Mouse (Mus musculus) CH12.LX (cell line): ENCODE data around the gene Astn2.

Source experiments
- BHLHE40 ChIP-seq: IDR thresholded peaks from 2 replicates; pipeline ENCODE4 v1.6.1; 2011; ENCODE audit warnings: mild to moderate bottlenecking, low read depth, low read length, improper control_type of control experiment
- CHD1 ChIP-seq: IDR thresholded peaks from 2 replicates; pipeline ENCODE4 v1.6.1; 2012; ENCODE audit warnings: low read depth, low read length, improper control_type of control experiment, inconsistent platforms
- CTCF ChIP-seq, 2 experiments: IDR thresholded peaks in 1 of 2; conservative IDR thresholded peaks in 1 of 2; 2 replicates each; pipeline ENCODE4 v1.5.1; 2011 to 2012; ENCODE audit warnings: low read depth in 2 of 2, low read length in 2 of 2, improper control_type of control experiment in 1 of 2, inconsistent platforms in 1 of 2, mild to moderate bottlenecking in 1 of 2, moderate library complexity in 1 of 2
- ELF1 ChIP-seq: IDR thresholded peaks from 2 replicates; pipeline ENCODE4 v1.6.1; 2014; ENCODE audit warnings: low read depth, mild to moderate bottlenecking, inconsistent platforms, low read length, improper control_type of control experiment
- ETS1 ChIP-seq: conservative IDR thresholded peaks from 2 replicates; pipeline ENCODE4 v1.6.1; 2012; ENCODE audit warnings: low read depth, mild to moderate bottlenecking, inconsistent platforms, low read length, improper control_type of control experiment, moderate library complexity
- GABPA ChIP-seq: IDR thresholded peaks from 2 replicates; pipeline ENCODE4 v1.6.1; 2012; ENCODE audit warnings: low read depth, low read length, improper control_type of control experiment, inconsistent platforms; ENCODE audit not compliant: insufficient replicate concordance
- HCFC1 ChIP-seq: IDR thresholded peaks from 2 replicates; pipeline ENCODE4 v1.6.1; 2012; ENCODE audit warnings: low read depth, mild to moderate bottlenecking, inconsistent platforms, low read length, improper control_type of control experiment
- KAT2A ChIP-seq: IDR thresholded peaks from 2 replicates; pipeline ENCODE4 v1.6.1; 2012; ENCODE audit warnings: low read length, improper control_type of control experiment, inconsistent platforms; ENCODE audit not compliant: insufficient replicate concordance
- MYC ChIP-seq: IDR thresholded peaks from 2 replicates; pipeline ENCODE4 v1.6.1; 2011; ENCODE audit warnings: low read depth, mild to moderate bottlenecking, improper control_type of control experiment, low read length
- PAX5 ChIP-seq: IDR thresholded peaks from 2 replicates; pipeline ENCODE4 v1.6.1; 2012; ENCODE audit warnings: low read length, inconsistent platforms, mixed read lengths
- POLR2A ChIP-seq: IDR thresholded peaks from 2 replicates; pipeline ENCODE4 v1.6.1; 2011; ENCODE audit warnings: low read depth, mild to moderate bottlenecking, improper control_type of control experiment, low read length
- POLR2AphosphoS2 ChIP-seq: IDR thresholded peaks from 2 replicates; pipeline ENCODE4 v1.6.1; 2011; ENCODE audit warnings: low read depth, low read length, improper control_type of control experiment
- RAD21 ChIP-seq: IDR thresholded peaks from 2 replicates; pipeline ENCODE4 v1.6.1; 2011; ENCODE audit warnings: low read depth, mild to moderate bottlenecking, low read length, improper control_type of control experiment, moderate library complexity
- RCOR1 ChIP-seq: conservative IDR thresholded peaks from 2 replicates; pipeline ENCODE4 v1.6.1; 2012; ENCODE audit warnings: low read depth, mild to moderate bottlenecking, inconsistent platforms, low read length, improper control_type of control experiment

DNA sequence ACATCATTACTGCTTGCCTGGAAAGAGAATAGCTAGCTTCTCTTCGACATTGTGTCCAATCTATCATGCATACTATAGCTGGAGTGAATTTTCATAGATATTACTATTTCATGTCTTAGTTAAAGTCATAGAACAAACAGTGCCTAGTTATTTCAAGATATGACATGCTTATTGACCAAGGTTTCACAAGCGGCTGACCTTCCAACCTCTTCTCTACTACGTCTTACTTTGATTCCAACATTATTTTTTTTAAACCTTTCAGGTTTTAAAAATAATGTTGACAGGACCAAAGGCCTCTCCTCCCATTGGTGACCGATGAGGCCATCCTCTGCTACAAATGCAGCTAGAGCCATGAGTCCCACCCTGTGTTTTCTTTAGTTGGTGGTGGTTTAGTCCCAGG is 1025.0 kb downstream of the Astn2 start:
- no peak for TF ChIP-seq GABPA
- TF ChIP-seq PAX5, result no peak
- no peak for TF ChIP-seq BHLHE40
- no peak for TF ChIP-seq ELF1
- no peak for TF ChIP-seq CTCF (conservative IDR thresholded peaks at IDR 0.05 in 1 of 2, IDR thresholded peaks at IDR 0.05 in 1 of 2; ENCODE audit: low read depth in 2 of 2, low read length in 2 of 2)
- no peak for TF ChIP-seq POLR2AphosphoS2
- TF ChIP-seq RAD21, result no peak
- no peak for TF ChIP-seq ETS1
- TF ChIP-seq POLR2A, result no peak
- TF ChIP-seq HCFC1, result no peak
- TF ChIP-seq MYC, result no peak
- TF ChIP-seq CHD1, result no peak
- no peak for TF ChIP-seq KAT2A
- TF ChIP-seq RCOR1, result no peak
